Mouse (Mus musculus) retina, postnatal 1 day (tissue): ENCODE measurements around the gene Nexn.
A peak's percentile ranks its signal among the peaks of the same experiment; 100 is the strongest.
"Not testable (repeated sequence)": the region's sequence is repeated elsewhere in the genome, so short reads cannot be mapped to it uniquely, and the experiment has no call there.

ENCODE experiments used
- DNase-seq: peaks from one replicate; pipeline ENCODE4 v3.0.0-alpha.2; 2012

Nexn gene

GRCm38 (mm10) chr3:152266036-152266421, at the start of gene Nexn:
Gene Nexn (minus strand): TSS chr3:152266350.
- DNase-seq: no peak

GRCm38 (mm10) chr3:152315613-152316012, 49.5 kb upstream of the Nexn start:
- peak; percentile 89 for DNase-seq

GRCm38 (mm10) chr3:152314666-152315065, 48.5 kb upstream of the Nexn start:
- DNase-seq: not testable (repeated sequence)

- no peak for DNase-seq
These were observed 43.1 kb upstream of the Nexn start for GRCm38 (mm10) chr3:152309250-152309645.

- no peak for DNase-seq
These were observed 42.5 kb upstream of the Nexn start for GRCm38 (mm10) chr3:152308485-152309249.

- DNase-seq: no peak
These were observed 39.8 kb upstream of the Nexn start for GRCm38 (mm10) chr3:152305971-152306370.

GRCm38 (mm10) chr3:152305080-152305479, 38.9 kb upstream of the Nexn start:
- no peak for DNase-seq

GRCm38 (mm10) chr3:152304093-152304815, 38.1 kb upstream of the Nexn start:
- DNase-seq: no peak

- DNase-seq: no peak
These were observed 36.8 kb upstream of the Nexn start for GRCm38 (mm10) chr3:152302991-152303390.

GRCm38 (mm10) chr3:152300376-152301337, 34.5 kb upstream of the Nexn start:
- DNase-seq: no peak

GRCm38 (mm10) chr3:152295896-152296295, 29.7 kb upstream of the Nexn start:
- DNase-seq: no peak

GRCm38 (mm10) chr3:152294400-152294799, 28.2 kb upstream of the Nexn start:
- no peak for DNase-seq

GRCm38 (mm10) chr3:152293530-152294181, 27.5 kb upstream of the Nexn start:
- no peak for DNase-seq

GRCm38 (mm10) chr3:152291895-152292294, 25.7 kb upstream of the Nexn start:
- DNase-seq: no peak

GRCm38 (mm10) chr3:152290175-152290798, 24.1 kb upstream of the Nexn start:
- DNase-seq: no peak

- no peak for DNase-seq
These were observed 22.6 kb upstream of the Nexn start for GRCm38 (mm10) chr3:152288740-152289139.

GRCm38 (mm10) chr3:152288276-152288675, 22.1 kb upstream of the Nexn start:
- no peak for DNase-seq

GRCm38 (mm10) chr3:152287810-152288209, 21.7 kb upstream of the Nexn start:
- no peak for DNase-seq

GRCm38 (mm10) chr3:152284759-152285158, 18.6 kb upstream of the Nexn start:
- no peak for DNase-seq

- DNase-seq: no peak
These were observed 18.2 kb upstream of the Nexn start for GRCm38 (mm10) chr3:152284306-152284705.

GRCm38 (mm10) chr3:152282126-152282525, 16.0 kb upstream of the Nexn start:
- no peak for DNase-seq

- DNase-seq: no peak
These were observed 12.3 kb upstream of the Nexn start for GRCm38 (mm10) chr3:152278431-152278830.
